Mouse (Mus musculus) heart, adult 8-10 months (tissue): ENCODE results near the gene Hist2h3c1. TPM values are rescaled to one million over a fixed set of nuclear protein-coding genes. Genes with fewer than 3 reads are reported as not detected.
"Not testable (repeated sequence)": the region's sequence is repeated elsewhere in the genome, so short reads cannot be mapped to it uniquely, and the experiment has no call there.

ENCODE experiments used
- DNase-seq: peaks from one replicate; pipeline ENCODE4 v3.0.0; 2022; ENCODE audit warnings: low spot score
- total RNA-seq, 4 experiments: library from RNA; stranded (reverse); gene quantifications; 2 replicates each; pipeline ENCODE4 v1.2.4; 2022

Hist2h3c1 gene
- total RNA-seq, 4 experiments from 2014 or later: not detected

GRCm38 (mm10) chr3:96234914-96235313, 11.6 kb upstream of the Hist2h3c1 start:
- DNase-seq: no peak

GRCm38 (mm10) chr3:96235836-96236235, 10.6 kb upstream of the Hist2h3c1 start:
- no peak for DNase-seq

GRCm38 (mm10) chr3:96236834-96237334, 9.6 kb upstream of the Hist2h3c1 start:
- DNase-seq: no peak

- no peak for DNase-seq
Measured at GRCm38 (mm10) chr3:96237335-96237903, 9.1 kb upstream of the Hist2h3c1 start.

- DNase-seq: no peak
Measured at GRCm38 (mm10) chr3:96237904-96238511, 8.5 kb upstream of the Hist2h3c1 start.

- DNase-seq: not testable (repeated sequence)
Measured at GRCm38 (mm10) chr3:96238954-96239793, 7.3 kb upstream of the Hist2h3c1 start, which contains the start of gene Hist2h3c2. Gene Hist2h3c2, minus strand, starts transcription at chr3:96239127.

GRCm38 (mm10) chr3:96239949-96240798, 6.3 kb upstream of the Hist2h3c1 start, which contains the start of gene Hist2h2aa2:
Gene Hist2h2aa2, minus strand, starts transcription at chr3:96240276.
- DNase-seq: peak; percentile 98

GRCm38 (mm10) chr3:96240799-96241197, 5.7 kb upstream of the Hist2h3c1 start:
- DNase-seq: no peak

GRCm38 (mm10) chr3:96243921-96244572, 2.4 kb upstream of the Hist2h3c1 start:
- DNase-seq: peak; percentile 47

- DNase-seq: peak; percentile 89
Measured at GRCm38 (mm10) chr3:96245003-96245886, 1.2 kb upstream of the Hist2h3c1 start, which contains the start of gene Hist2h2aa1. Gene Hist2h2aa1, plus strand, starts transcription at chr3:96245497.

GRCm38 (mm10) chr3:96246018-96246417, 467 bp upstream of the Hist2h3c1 start:
- DNase-seq: not testable (repeated sequence)

- DNase-seq: no peak
Measured at GRCm38 (mm10) chr3:96247356-96248140, 1.1 kb downstream of the Hist2h3c1 start.

- DNase-seq: no peak
Measured at GRCm38 (mm10) chr3:96248141-96249033, 1.9 kb downstream of the Hist2h3c1 start.

- no peak for DNase-seq
Measured at GRCm38 (mm10) chr3:96249034-96249345, 2.5 kb downstream of the Hist2h3c1 start.

- no peak for DNase-seq
Measured at GRCm38 (mm10) chr3:96250890-96251289, 4.4 kb downstream of the Hist2h3c1 start.

- DNase-seq: no peak
Measured at GRCm38 (mm10) chr3:96251787-96252186, 5.3 kb downstream of the Hist2h3c1 start.

GRCm38 (mm10) chr3:96254683-96255355, 8.3 kb downstream of the Hist2h3c1 start:
- no peak for DNase-seq
